1 mouse cellular context compared by ENCODE assay signal in the genomic region with DNA sequence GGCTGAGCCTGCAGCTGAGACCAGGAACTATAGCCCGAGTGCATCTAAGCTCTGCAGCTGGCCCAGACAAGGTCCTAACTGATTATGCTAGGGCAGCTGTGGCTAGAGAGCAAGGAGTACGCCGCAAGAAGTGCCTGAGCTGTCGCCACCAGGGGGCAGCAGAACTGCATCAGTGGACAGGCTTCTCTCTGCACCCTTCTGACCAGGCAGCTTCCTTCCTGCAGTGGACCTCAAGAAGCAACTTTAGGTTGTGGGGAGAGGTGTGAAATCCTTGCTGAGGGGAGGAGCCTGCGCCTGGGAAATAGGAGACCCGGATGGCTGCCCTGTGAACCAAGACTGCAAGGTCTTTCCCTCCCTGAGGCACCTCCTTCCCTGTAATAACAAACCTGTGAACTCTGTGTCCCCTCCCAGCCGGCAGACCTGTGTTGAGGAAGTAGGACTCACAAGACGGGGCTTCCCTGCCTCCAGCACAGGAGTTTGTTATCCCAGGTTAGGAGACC.
TF ChIP-seq lines count a peak whose summit lies in the region.

No protein-coding gene starts in this region.

TF ChIP-seq in MEL, 35 proteins besides CTCF, POLR2A, EP300 and RAD21 (continued from another document):
- TF ChIP-seq TAL1 (IDR thresholded peaks at IDR 0.05; ENCODE audit: low read length), result peak; percentile 57
- no peak for TF ChIP-seq MYC (IDR thresholded peaks at IDR 0.05; ENCODE audit: low read depth, low read length)
- 0 out of 2 replicates have a peak, but pooled peaks have one; percentile 2 for TF ChIP-seq ELF1 (IDR thresholded peaks at IDR 0.05; ENCODE audit: low read depth, low read length)
- TF ChIP-seq ZKSCAN1 (IDR thresholded peaks at IDR 0.05; ENCODE audit: low read depth, low read length), result no peak
- TF ChIP-seq CHD2 (IDR thresholded peaks at IDR 0.05; ENCODE audit: low read length), result no peak
- no peak for TF ChIP-seq USF1 (IDR thresholded peaks at IDR 0.05; ENCODE audit: low read depth, low read length)
- no peak for TF ChIP-seq JUND (IDR thresholded peaks at IDR 0.05; ENCODE audit: low read depth, low read length)
- TF ChIP-seq SIN3A (IDR thresholded peaks at IDR 0.05; ENCODE audit: low read length), result peak; percentile 25; the same call in 1 of the 2 replicates
- peak; percentile 68 for TF ChIP-seq POLR2AphosphoS2 (IDR thresholded peaks at IDR 0.05; ENCODE audit: low read length)
- no peak for TF ChIP-seq MAFK (IDR thresholded peaks at IDR 0.05; ENCODE audit: borderline replicate concordance, low read depth, low read length)
- TF ChIP-seq TBP (IDR thresholded peaks at IDR 0.05; ENCODE audit: low read depth, low read length), result no peak
- no peak for TF ChIP-seq MXI1 (IDR thresholded peaks at IDR 0.05; ENCODE audit: low read depth, low read length)
- TF ChIP-seq HCFC1 (IDR thresholded peaks at IDR 0.05; ENCODE audit: low read depth, low read length), result no peak
- TF ChIP-seq BHLHE40 (IDR thresholded peaks at IDR 0.05; ENCODE audit: borderline replicate concordance, low read depth, low read length), result no peak
- TF ChIP-seq POLR2AphosphoS5 (IDR thresholded peaks at IDR 0.05; ENCODE audit: borderline replicate concordance, low read depth, low read length), result no peak
- no peak for TF ChIP-seq MAZ (IDR thresholded peaks at IDR 0.05; ENCODE audit: low read depth, low read length)
- TF ChIP-seq TCF12 (IDR thresholded peaks at IDR 0.05; ENCODE audit: low read depth, low read length), result no peak
- no peak for TF ChIP-seq GABPA (IDR thresholded peaks at IDR 0.05; ENCODE audit: low read depth, low read length)
- TF ChIP-seq NRF1 (IDR thresholded peaks at IDR 0.05; ENCODE audit: insufficient read depth, low read depth, low read length, poor library complexity, severe bottlenecking), result no peak
- no peak for TF ChIP-seq UBTF (IDR thresholded peaks at IDR 0.05; ENCODE audit: borderline replicate concordance, insufficient read depth, low read depth, low read length)
- TF ChIP-seq ETS1 (IDR thresholded peaks at IDR 0.05; ENCODE audit: low read depth, low read length), result no peak
